Mouse (Mus musculus): Measurements from ENCODE around the gene Cib1.

- no peak for TF ChIP-seq POLR2A (IDR thresholded peaks at IDR 0.05; ENCODE audit: extremely low read depth, insufficient read depth, low read length)
- no peak for TF ChIP-seq CTCF (IDR thresholded peaks at IDR 0.05; ENCODE audit: extremely low read depth, insufficient read depth, low read length)
Observed at GRCm38 (mm10) chr7:80195146-80195545, 37.5 kb downstream of the Cib1 start.
